Mouse (Mus musculus): Measurements from ENCODE around the gene Stx8. TPM values are rescaled to one million over a fixed set of nuclear protein-coding genes. Genes with fewer than 3 reads are reported as not detected.

Gene Stx8
- total and polyA plus RNA-seq, 3 experiments, result 29.5 to 152 (median 30.9) TPM

DNA sequence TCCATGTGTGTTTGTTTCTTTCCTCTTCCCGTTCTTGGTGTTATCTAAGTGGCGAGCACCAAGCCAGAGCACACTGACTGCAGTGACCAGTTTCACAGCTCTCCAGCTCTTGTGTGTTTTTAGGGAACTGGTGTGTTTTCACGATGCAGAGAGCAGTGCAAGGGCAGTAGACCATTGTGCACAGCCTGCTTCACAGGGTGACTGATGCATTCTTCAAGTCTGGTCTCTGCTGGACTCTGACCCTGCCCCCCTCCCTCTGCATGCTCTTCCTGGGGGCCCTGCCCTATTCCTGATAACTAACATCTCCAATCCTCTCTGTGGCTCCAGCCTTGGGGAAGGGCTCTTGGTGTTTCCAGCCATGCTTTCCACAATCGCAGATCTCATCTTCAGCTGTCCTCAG is 94.7 kb downstream of the Stx8 start:
- Histone ChIP-seq H3K9me3 (replicated peaks; ENCODE audit: insufficient read depth, low read length) (no peaks in the 10 kb centered on the region), H3K36me3 (ENCODE audit: control insufficient read depth in 1 of 2, insufficient read depth in 2 of 2, low read length in 2 of 2) (no peaks in the 10 kb centered on the region), H3K4me1 (ENCODE audit: control insufficient read depth in 1 of 2, insufficient read depth in 2 of 2, low read length in 2 of 2) (no peaks in the 10 kb centered on the region), H3K4me3 (ENCODE audit: control insufficient read depth in 1 of 2, insufficient read depth in 1 of 2, low read depth in 2 of 2, low read length in 2 of 2) (no peak overlapping the region), H3K27me3 (ENCODE audit: control insufficient read depth in 1 of 2, insufficient read depth in 2 of 2, low read length in 2 of 2) (no peaks in the 10 kb centered on the region), H3K9ac (ENCODE audit: control insufficient read depth, low read depth, low read length, poor library complexity, severe bottlenecking) (no peak overlapping the region), H3K27ac (ENCODE audit: control insufficient read depth, low read depth, low read length) (no peak overlapping the region), H3K79me2 (ENCODE audit: control insufficient read depth, insufficient read depth, low read length, poor library complexity) (no peaks in the 10 kb centered on the region)
- no peak for DNase-seq (ENCODE audit: low read depth, low spot score)
- TF ChIP-seq CTCF (IDR thresholded peaks at IDR 0.05 in 2 of 3, conservative IDR thresholded peaks at IDR 0.05 in 1 of 3; ENCODE audit: control insufficient read depth in 1 of 3, insufficient read depth in 1 of 3, low read depth in 2 of 3, low read length in 3 of 3, poor library complexity in 1 of 3, severe bottlenecking in 1 of 3) (no peak), TBP (IDR thresholded peaks at IDR 0.05; ENCODE audit: low read depth, low read length) (no peak), CHD2 (IDR thresholded peaks at IDR 0.05; ENCODE audit: low read length) (no peak), MEF2A (IDR thresholded peaks at IDR 0.05; ENCODE audit: extremely low read depth, insufficient replicate concordance, low read depth, low read length, poor library complexity, severe bottlenecking) (no peak), POLR2AphosphoS2 (IDR thresholded peaks at IDR 0.05; ENCODE audit: low read length) (no peak), USF2 (IDR thresholded peaks at IDR 0.05; ENCODE audit: borderline replicate concordance in 1 of 2, insufficient read depth in 1 of 2, low read depth in 1 of 2, low read length in 2 of 2) (no peak), MAX (IDR thresholded peaks at IDR 0.05; ENCODE audit: low read length) (no peak), POLR2AphosphoS5 (IDR thresholded peaks at IDR 0.05; ENCODE audit: borderline replicate concordance, low read depth, low read length) (no peak)

DNA sequence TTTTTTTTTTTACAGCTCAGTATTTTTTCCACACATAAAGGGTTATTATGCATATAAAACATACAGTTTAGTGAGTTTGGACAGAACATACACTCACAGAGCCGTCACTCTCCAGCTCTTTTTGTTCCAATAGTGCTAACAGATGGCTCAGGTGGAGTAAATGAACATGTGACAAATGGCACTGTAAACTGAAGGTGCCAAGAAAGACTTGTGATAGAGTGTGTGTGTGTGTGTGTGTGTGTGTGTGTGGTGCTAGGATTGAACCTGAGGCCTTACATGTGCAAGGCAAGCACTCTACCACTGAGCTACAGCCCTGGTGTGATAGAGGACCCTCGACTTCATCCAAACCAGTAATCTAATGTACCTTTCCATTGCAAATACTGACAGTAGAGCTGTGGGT is 96.1 kb downstream of the Stx8 start:
- DNase-seq (ENCODE audit: low read depth, low spot score), result no peak
- TF ChIP-seq MXI1 (IDR thresholded peaks at IDR 0.05; ENCODE audit: low read depth, low read length), result no peak
- TF ChIP-seq GABPA (IDR thresholded peaks at IDR 0.05; ENCODE audit: low read depth, low read length), result no peak
- TF ChIP-seq HCFC1 (IDR thresholded peaks at IDR 0.05; ENCODE audit: low read depth, low read length), result no peak
- TF ChIP-seq USF1 (IDR thresholded peaks at IDR 0.05; ENCODE audit: low read depth, low read length), result no peak
- no peak for TF ChIP-seq RCOR1 (IDR thresholded peaks at IDR 0.05; ENCODE audit: low read depth, low read length)
- TF ChIP-seq E2F4 (IDR thresholded peaks at IDR 0.05; ENCODE audit: borderline replicate concordance, low read depth, low read length), result no peak
- no peak for TF ChIP-seq EP300 (IDR thresholded peaks at IDR 0.05; ENCODE audit: low read depth in 1 of 2, low read length in 2 of 2)
- no peak for TF ChIP-seq NELFE (IDR thresholded peaks at IDR 0.05; ENCODE audit: low read depth, low read length)
- TF ChIP-seq POLR2A (IDR thresholded peaks at IDR 0.05; ENCODE audit: control insufficient read depth in 1 of 2, insufficient read depth in 1 of 2, low read depth in 1 of 2, low read length in 2 of 2, poor library complexity in 1 of 2), result no peak
- no peak for TF ChIP-seq TCF12 (IDR thresholded peaks at IDR 0.05; ENCODE audit: low read depth, low read length)
- no peak for TF ChIP-seq NRF1 (IDR thresholded peaks at IDR 0.05; ENCODE audit: insufficient read depth, low read depth, low read length, poor library complexity, severe bottlenecking)
- TF ChIP-seq CHD1 (IDR thresholded peaks at IDR 0.05; ENCODE audit: low read depth, low read length), result no peak
- TF ChIP-seq ZKSCAN1 (IDR thresholded peaks at IDR 0.05; ENCODE audit: low read depth, low read length), result no peak
- no peak for TF ChIP-seq ETS1 (IDR thresholded peaks at IDR 0.05; ENCODE audit: low read depth, low read length)
- no peak for TF ChIP-seq SIN3A (IDR thresholded peaks at IDR 0.05; ENCODE audit: low read length)
- TF ChIP-seq CTCF (IDR thresholded peaks at IDR 0.05 in 2 of 3, conservative IDR thresholded peaks at IDR 0.05 in 1 of 3; ENCODE audit: control insufficient read depth in 1 of 3, insufficient read depth in 1 of 3, low read depth in 2 of 3, low read length in 3 of 3, poor library complexity in 1 of 3, severe bottlenecking in 1 of 3), result no peak
- no peak for TF ChIP-seq ZMIZ1 (IDR thresholded peaks at IDR 0.05; ENCODE audit: low read depth, low read length)
- no peak for TF ChIP-seq MEF2A (IDR thresholded peaks at IDR 0.05; ENCODE audit: extremely low read depth, insufficient replicate concordance, low read depth, low read length, poor library complexity, severe bottlenecking)
- no peak for TF ChIP-seq KAT2A (conservative IDR thresholded peaks at IDR 0.05; ENCODE audit: low read depth, low read length)
- no peak for TF ChIP-seq USF2 (IDR thresholded peaks at IDR 0.05; ENCODE audit: borderline replicate concordance in 1 of 2, insufficient read depth in 1 of 2, low read depth in 1 of 2, low read length in 2 of 2)
- no peaks in the 10 kb centered on the region for H3K79me2 ChIP-seq (ENCODE audit: control insufficient read depth, insufficient read depth, low read length, poor library complexity)
- H3K4me3 ChIP-seq (ENCODE audit: control insufficient read depth in 1 of 2, insufficient read depth in 1 of 2, low read depth in 2 of 2, low read length in 2 of 2), result no peak overlapping the region
- no peaks in the 10 kb centered on the region for H3K9me3 ChIP-seq (replicated peaks; ENCODE audit: insufficient read depth, low read length)
- H3K27me3 ChIP-seq (ENCODE audit: control insufficient read depth in 1 of 2, insufficient read depth in 2 of 2, low read length in 2 of 2), result no peaks in the 10 kb centered on the region
- H3K36me3 ChIP-seq (ENCODE audit: control insufficient read depth in 1 of 2, insufficient read depth in 2 of 2, low read length in 2 of 2), result no peaks in the 10 kb centered on the region
- no peak overlapping the region for H3K9ac ChIP-seq (ENCODE audit: control insufficient read depth, low read depth, low read length, poor library complexity, severe bottlenecking)
- H3K27ac ChIP-seq (ENCODE audit: control insufficient read depth, low read depth, low read length), result no peak overlapping the region
- no peaks in the 10 kb centered on the region for H3K4me1 ChIP-seq (ENCODE audit: control insufficient read depth in 1 of 2, insufficient read depth in 2 of 2, low read length in 2 of 2)
